Mouse (Mus musculus) frontal cortex, postnatal 25 days (tissue): ENCODE results near the gene Med23.

Source experiments
- DNase-seq, 2 experiments: peaks; one replicate each; pipeline ENCODE4 v3.0.0; 2022; ENCODE audit warnings: low spot score in 2 of 2

Gene Med23

GRCm38 (mm10) chr10:24869760-24870290, at the start of gene Med23:
TSS of gene Med23 (plus strand) at chr10:24869986.
- DNase-seq: peak; percentile 99

- no peak for DNase-seq
Observed at GRCm38 (mm10) chr10:24821990-24822676, 47.7 kb upstream of the Med23 start.

DNA sequence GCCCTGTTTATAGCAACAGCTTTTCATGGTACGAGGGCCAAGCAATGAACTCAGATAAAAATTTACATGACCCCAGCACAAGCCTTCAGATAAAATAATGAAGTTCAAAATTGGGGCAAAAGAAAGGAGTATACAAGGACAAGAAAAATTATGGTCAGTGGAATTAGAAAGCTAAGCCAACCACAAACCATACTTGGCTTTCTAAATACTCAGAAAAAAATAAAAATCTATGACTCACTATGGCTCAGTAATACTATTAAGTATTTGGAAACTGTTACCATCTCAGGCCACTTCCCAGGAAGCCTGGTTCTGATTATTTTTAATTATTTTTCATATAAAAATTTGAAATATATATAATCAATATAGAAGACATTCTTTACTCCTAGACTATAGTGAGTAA, 46.9 kb upstream of the Med23 start:
- no peak for DNase-seq

GRCm38 (mm10) chr10:24823265-24823664, 46.5 kb upstream of the Med23 start:
- DNase-seq: no peak

GRCm38 (mm10) chr10:24823697-24824535, 45.9 kb upstream of the Med23 start:
- DNase-seq: no peak

DNA sequence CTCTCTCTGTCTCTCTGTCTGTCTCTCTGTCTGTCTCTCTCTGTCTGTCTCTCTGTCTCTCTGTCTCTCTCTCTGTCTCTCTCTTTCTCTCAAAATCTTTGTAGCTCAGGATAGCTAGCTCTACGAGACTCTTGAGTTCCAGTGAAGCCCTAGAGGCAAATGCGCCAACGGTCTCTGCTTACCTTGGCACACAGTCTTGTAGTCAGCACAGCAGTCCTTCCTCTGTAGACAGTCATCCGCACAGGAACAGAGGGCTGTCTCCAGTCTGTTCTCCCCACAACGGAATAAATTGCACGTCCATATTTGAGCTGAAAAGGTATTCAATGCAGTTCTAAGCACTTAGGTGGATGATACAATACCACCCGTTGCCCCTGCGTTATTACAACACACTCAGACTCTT, 45.2 kb upstream of the Med23 start:
- DNase-seq: no peak

- no peak for DNase-seq
Observed at GRCm38 (mm10) chr10:24825456-24826081, 44.2 kb upstream of the Med23 start.

GRCm38 (mm10) chr10:24826130-24826529, 43.7 kb upstream of the Med23 start:
- DNase-seq: no peak

DNA sequence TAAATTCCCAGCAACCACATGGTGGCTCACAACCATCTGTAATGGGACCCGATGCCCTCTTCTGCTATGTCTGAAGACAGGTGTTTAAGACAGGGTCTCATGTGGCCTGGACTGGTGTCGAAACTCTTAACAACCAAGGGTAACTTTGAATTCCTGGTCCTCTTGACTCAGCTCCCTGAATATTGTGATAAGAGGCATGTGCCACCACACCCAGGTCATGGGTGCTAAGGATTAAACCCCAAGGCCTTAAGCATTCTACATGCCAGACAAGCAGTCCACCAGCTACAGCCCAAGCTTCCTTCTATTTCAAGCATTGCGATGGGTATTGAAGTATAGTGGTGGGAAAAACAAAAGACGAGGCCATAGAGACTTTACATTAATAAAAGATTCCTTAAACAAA, 41.6 kb upstream of the Med23 start:
- no peak for DNase-seq

- no peak for DNase-seq
Observed at GRCm38 (mm10) chr10:24830448-24830847, 39.3 kb upstream of the Med23 start.

GRCm38 (mm10) chr10:24831377-24832095, 38.2 kb upstream of the Med23 start:
- DNase-seq: no peak

DNA sequence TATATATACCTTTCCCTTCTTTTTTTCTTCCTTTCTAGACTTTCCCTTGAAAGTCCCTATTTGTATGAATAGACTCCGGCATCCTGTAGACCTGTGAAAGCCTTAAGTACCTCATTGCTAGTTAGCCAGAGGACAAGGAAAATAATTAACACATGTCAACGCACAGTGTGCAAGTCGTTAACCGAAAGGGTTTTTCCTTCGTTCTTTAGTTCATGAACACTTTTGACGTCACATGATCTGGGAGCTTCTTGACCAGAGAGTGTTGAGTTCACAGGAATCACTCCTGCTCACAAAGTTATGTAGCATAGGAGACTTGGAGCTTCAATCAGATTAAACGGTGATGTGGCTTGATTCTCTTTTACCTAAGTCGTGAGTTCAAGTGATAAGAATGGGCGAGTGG, 37.5 kb upstream of the Med23 start:
- DNase-seq: no peak

- no peak for DNase-seq
Observed at GRCm38 (mm10) chr10:24834634-24835371, 35.0 kb upstream of the Med23 start.

- no peak for DNase-seq
Observed at GRCm38 (mm10) chr10:24835702-24836342, 34.0 kb upstream of the Med23 start.

DNA sequence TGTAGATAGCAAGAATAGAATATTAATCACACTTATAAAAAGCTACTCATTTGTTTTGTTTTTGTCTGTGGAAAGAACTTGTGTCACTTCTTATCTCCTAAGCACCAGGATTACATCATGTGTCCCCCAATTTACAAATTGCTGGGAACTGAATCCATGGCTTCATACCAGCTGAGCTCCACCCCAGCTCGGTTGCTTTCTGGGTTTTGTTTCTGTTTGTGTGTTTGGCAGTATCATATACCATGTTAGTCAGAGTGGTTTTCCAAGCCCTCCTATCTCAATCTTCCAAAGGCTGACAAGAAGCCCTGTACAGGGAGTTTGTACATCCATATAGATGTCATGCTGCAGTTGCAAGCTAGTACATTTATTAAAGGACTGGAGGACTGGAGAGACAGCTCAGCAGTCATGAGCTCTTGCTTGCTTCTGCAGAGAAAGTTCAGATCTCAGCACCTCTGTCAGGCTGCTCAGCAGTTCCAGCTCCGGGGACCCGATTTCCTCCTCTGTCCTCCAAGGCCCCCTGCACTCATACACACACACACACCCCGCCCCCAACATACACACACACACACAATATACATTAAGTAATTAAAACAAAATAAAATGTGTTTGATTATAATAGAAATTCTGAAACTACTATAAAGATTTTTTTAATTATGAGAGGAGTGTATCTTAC, 33.3 kb upstream of the Med23 start:
- DNase-seq: no peak

DNA sequence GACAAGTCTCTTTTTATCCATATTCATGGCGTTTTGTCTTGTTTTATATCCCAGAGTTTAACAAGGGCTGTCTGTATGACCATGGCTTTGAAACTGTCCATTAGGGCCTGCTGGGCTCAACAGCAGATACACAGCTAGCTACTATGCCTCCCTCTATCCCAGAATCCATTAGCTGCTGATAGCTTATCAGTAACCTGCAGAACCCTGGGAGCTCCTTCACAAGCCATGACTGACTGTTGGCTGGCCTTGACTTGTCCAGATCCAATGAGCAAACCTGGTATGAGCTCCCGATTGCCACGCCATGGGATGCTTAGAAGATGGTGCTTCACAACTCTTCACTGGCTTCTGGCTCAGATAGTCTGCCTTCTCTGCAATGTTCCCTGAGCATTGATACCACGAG, 29.0 kb upstream of the Med23 start:
- no peak for DNase-seq

- DNase-seq: no peak
Observed at GRCm38 (mm10) chr10:24841998-24842397, 27.8 kb upstream of the Med23 start.

- DNase-seq: no peak
Observed at GRCm38 (mm10) chr10:24842676-24843075, 27.1 kb upstream of the Med23 start, which contains the start of gene Enpp3. TSS of gene Enpp3 (minus strand) at chr10:24842823.

DNA sequence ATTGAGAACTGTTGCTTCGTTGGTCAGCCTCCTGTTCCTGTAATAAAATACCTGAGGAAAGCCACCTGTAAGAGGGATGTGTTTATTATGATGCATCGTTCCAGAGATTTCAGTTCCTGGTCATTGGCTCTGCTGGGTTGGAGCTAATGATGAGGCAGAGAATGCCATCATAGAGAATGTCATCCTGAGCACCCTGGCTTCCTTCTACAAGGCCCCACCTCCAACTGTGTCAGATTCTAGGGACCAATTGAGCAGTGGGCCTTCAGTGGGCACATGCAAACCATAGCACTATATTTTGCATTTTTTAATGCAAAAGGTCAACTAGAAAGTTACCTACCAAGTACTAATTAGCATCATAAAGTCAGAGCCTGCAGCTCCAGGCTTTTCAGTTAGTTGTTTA, 6.6 kb upstream of the Med23 start:
- no peak for DNase-seq

DNA sequence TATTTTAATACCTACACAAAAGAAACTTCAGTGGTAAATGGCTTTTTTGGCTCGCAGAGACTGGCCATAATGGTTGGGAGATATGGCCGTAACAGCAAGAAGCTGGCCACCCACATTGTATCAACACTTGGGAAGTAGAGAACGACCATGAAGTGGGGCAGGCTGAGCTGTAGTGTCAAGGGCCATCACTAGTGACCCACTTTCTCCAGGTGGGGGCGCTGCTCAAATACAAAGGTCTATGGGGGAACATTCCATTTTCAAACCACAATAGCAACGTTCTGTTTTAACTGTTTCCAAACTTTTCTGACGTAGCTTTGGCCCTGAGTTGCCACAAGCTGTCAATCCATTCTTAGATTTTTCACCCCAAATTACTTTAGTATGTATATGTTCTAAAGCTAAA, 5.4 kb upstream of the Med23 start:
- no peak for DNase-seq
